Mouse (Mus musculus): ENCODE data around the gene Btbd9. TPM values are rescaled to one million over a fixed set of nuclear protein-coding genes. Genes with fewer than 3 reads are reported as not detected.

Btbd9 gene
- total and polyA plus RNA-seq, 2 experiments from 2014 or later = 30.3 to 31.0 TPM

- Histone ChIP-seq H3K4me2 (ENCODE audit: low read depth, low read length) (no peak overlapping the region), H3K27me3 (ENCODE audit: control insufficient read depth, insufficient read depth, low read length) (no peaks in the 10 kb centered on the region), H3K36me3 (replicated peaks; ENCODE audit: control insufficient read depth, insufficient read depth, low read length) (no peaks in the 10 kb centered on the region), H3K9me3 (replicated peaks; ENCODE audit: control insufficient read depth, low read length) (no peaks in the 10 kb centered on the region), H3K4me3 (ENCODE audit: low read depth, low read length) (no peak overlapping the region), H3K27ac (ENCODE audit: low read depth) (peak overlapping the region; percentile 52; the same call in 1 of the 2 replicates), H3K9ac (replicated peaks; ENCODE audit: low read depth, low read length) (no peak overlapping the region), H3K4me1 (ENCODE audit: control insufficient read depth, insufficient read depth) (peaks cover 16% of the 10 kb centered on the region)
- no peak for TF ChIP-seq CTCF (IDR thresholded peaks at IDR 0.05; ENCODE audit: low read depth)
- no peak for TF ChIP-seq EP300 (IDR thresholded peaks at IDR 0.05; ENCODE audit: low read depth)
- peak; percentile 53; the same call in 1 of the 2 replicates for ATAC-seq (ENCODE audit: insufficient read depth, low read depth)
- peak; percentile 47 for DNase-seq (ENCODE audit: low spot score)
- 30% methylated on average over 4 of the region's 4 CpGs for WGBS
These were observed 152.9 kb downstream of the Btbd9 start for GRCm38 (mm10) chr17:30423256-30423852.

GRCm38 (mm10) chr17:30422278-30422677 lies 154.0 kb downstream of the Btbd9 start:
- DNase-seq (ENCODE audit: low spot score) (no peak), ATAC-seq (ENCODE audit: insufficient read depth, low read depth) (no peak)
- 74% methylated on average over 1 of the region's 1 CpGs for WGBS
- Histone ChIP-seq H3K36me3 (replicated peaks; ENCODE audit: control insufficient read depth, insufficient read depth, low read length) (no peaks in the 10 kb centered on the region), H3K9me3 (replicated peaks; ENCODE audit: control insufficient read depth, low read length) (no peaks in the 10 kb centered on the region), H3K9ac (replicated peaks; ENCODE audit: low read depth, low read length) (no peak overlapping the region), H3K27me3 (ENCODE audit: control insufficient read depth, insufficient read depth, low read length) (no peaks in the 10 kb centered on the region), H3K4me3 (ENCODE audit: low read depth, low read length) (no peak overlapping the region), H3K4me2 (ENCODE audit: low read depth, low read length) (no peak overlapping the region), H3K27ac (ENCODE audit: low read depth) (no peak overlapping the region), H3K4me1 (ENCODE audit: control insufficient read depth, insufficient read depth) (peaks cover 16% of the 10 kb centered on the region)
- TF ChIP-seq CTCF (IDR thresholded peaks at IDR 0.05; ENCODE audit: low read depth) (no peak), EP300 (IDR thresholded peaks at IDR 0.05; ENCODE audit: low read depth) (no peak)

GRCm38 (mm10) chr17:30421256-30421655 lies 155.0 kb downstream of the Btbd9 start:
- H3K4me3 ChIP-seq (ENCODE audit: low read depth, low read length) = no peak overlapping the region
- H3K4me2 ChIP-seq (ENCODE audit: low read depth, low read length) = no peak overlapping the region
- H3K4me1 ChIP-seq (ENCODE audit: control insufficient read depth, insufficient read depth) = peaks cover 15% of the 10 kb centered on the region
- no peak overlapping the region for H3K9ac ChIP-seq (replicated peaks; ENCODE audit: low read depth, low read length)
- TF ChIP-seq EP300 (IDR thresholded peaks at IDR 0.05; ENCODE audit: low read depth) (no peak), CTCF (IDR thresholded peaks at IDR 0.05; ENCODE audit: low read depth) (no peak)
- H3K9me3 ChIP-seq (replicated peaks; ENCODE audit: control insufficient read depth, low read length) = no peaks in the 10 kb centered on the region
- DNase-seq (ENCODE audit: low spot score) (no peak), ATAC-seq (ENCODE audit: insufficient read depth, low read depth) (no peak)
- no peaks in the 10 kb centered on the region for H3K36me3 ChIP-seq (replicated peaks; ENCODE audit: control insufficient read depth, insufficient read depth, low read length)
- H3K27ac ChIP-seq (ENCODE audit: low read depth) = no peak overlapping the region
- WGBS = 92% methylated on average over 1 of the region's 1 CpGs
- no peaks in the 10 kb centered on the region for H3K27me3 ChIP-seq (ENCODE audit: control insufficient read depth, insufficient read depth, low read length)

GRCm38 (mm10) chr17:30419494-30419893 lies 156.8 kb downstream of the Btbd9 start:
- no peak for TF ChIP-seq CTCF (IDR thresholded peaks at IDR 0.05; ENCODE audit: low read depth)
- TF ChIP-seq EP300 (IDR thresholded peaks at IDR 0.05; ENCODE audit: low read depth) = no peak
- no peak for ATAC-seq (ENCODE audit: insufficient read depth, low read depth)
- WGBS = 74% methylated on average over 7 of the region's 7 CpGs

GRCm38 (mm10) chr17:30418510-30418909 lies 157.8 kb downstream of the Btbd9 start:
- peaks cover 3% of the 10 kb centered on the region for H3K4me1 ChIP-seq (ENCODE audit: control insufficient read depth, insufficient read depth)
- no peak overlapping the region for H3K4me3 ChIP-seq (ENCODE audit: low read depth, low read length)
- ATAC-seq (ENCODE audit: insufficient read depth, low read depth) (no peak), DNase-seq (ENCODE audit: low spot score) (no peak)
- no peak overlapping the region for H3K27ac ChIP-seq (ENCODE audit: low read depth)
- 59% methylated on average over 4 of the region's 4 CpGs for WGBS
- TF ChIP-seq EP300 (IDR thresholded peaks at IDR 0.05; ENCODE audit: low read depth) = no peak
- no peak for TF ChIP-seq CTCF (IDR thresholded peaks at IDR 0.05; ENCODE audit: low read depth)
- no peaks in the 10 kb centered on the region for H3K9me3 ChIP-seq (replicated peaks; ENCODE audit: control insufficient read depth, low read length)
- H3K27me3 ChIP-seq (ENCODE audit: control insufficient read depth, insufficient read depth, low read length) = no peaks in the 10 kb centered on the region
- H3K9ac ChIP-seq (replicated peaks; ENCODE audit: low read depth, low read length) = no peak overlapping the region
- H3K4me2 ChIP-seq (ENCODE audit: low read depth, low read length) = no peak overlapping the region
- no peaks in the 10 kb centered on the region for H3K36me3 ChIP-seq (replicated peaks; ENCODE audit: control insufficient read depth, insufficient read depth, low read length)

More at GRCm38 (mm10) chr17:30419494-30419893, 156.8 kb downstream of the Btbd9 start:
- DNase-seq (ENCODE audit: low spot score) = no peak
- Histone ChIP-seq H3K4me2 (ENCODE audit: low read depth, low read length) (no peak overlapping the region), H3K36me3 (replicated peaks; ENCODE audit: control insufficient read depth, insufficient read depth, low read length) (no peaks in the 10 kb centered on the region), H3K4me1 (ENCODE audit: control insufficient read depth, insufficient read depth) (peaks cover 7% of the 10 kb centered on the region), H3K9ac (replicated peaks; ENCODE audit: low read depth, low read length) (no peak overlapping the region), H3K4me3 (ENCODE audit: low read depth, low read length) (no peak overlapping the region), H3K27ac (ENCODE audit: low read depth) (no peak overlapping the region), H3K9me3 (replicated peaks; ENCODE audit: control insufficient read depth, low read length) (no peaks in the 10 kb centered on the region), H3K27me3 (ENCODE audit: control insufficient read depth, insufficient read depth, low read length) (no peaks in the 10 kb centered on the region)

- no peaks in the 10 kb centered on the region for H3K27me3 ChIP-seq (ENCODE audit: control insufficient read depth, insufficient read depth, low read length)
- DNase-seq (ENCODE audit: low spot score) = no peak
- no peak overlapping the region for H3K4me2 ChIP-seq (ENCODE audit: low read depth, low read length)
- no peaks in the 10 kb centered on the region; the same call in 1 of the 2 replicates for H3K4me1 ChIP-seq (ENCODE audit: control insufficient read depth, insufficient read depth)
- H3K9ac ChIP-seq (replicated peaks; ENCODE audit: low read depth, low read length) = no peak overlapping the region
- H3K36me3 ChIP-seq (replicated peaks; ENCODE audit: control insufficient read depth, insufficient read depth, low read length) = no peaks in the 10 kb centered on the region
- H3K27ac ChIP-seq (ENCODE audit: low read depth) = no peak overlapping the region
- H3K4me3 ChIP-seq (ENCODE audit: low read depth, low read length) = no peak overlapping the region
- ATAC-seq (ENCODE audit: insufficient read depth, low read depth) = no peak
- no peaks in the 10 kb centered on the region for H3K9me3 ChIP-seq (replicated peaks; ENCODE audit: control insufficient read depth, low read length)
- WGBS = 41% methylated on average over 4 of the region's 4 CpGs
- TF ChIP-seq EP300 (IDR thresholded peaks at IDR 0.05; ENCODE audit: low read depth) = no peak
- no peak for TF ChIP-seq CTCF (IDR thresholded peaks at IDR 0.05; ENCODE audit: low read depth)
These were observed 159.2 kb downstream of the Btbd9 start for GRCm38 (mm10) chr17:30417106-30417505.

Measured in heart, postnatal 0 days (tissue).